Mouse (Mus musculus) intestine, postnatal 0 days (tissue): ENCODE results near the gene Gm20532. TPM values are rescaled to one million over a fixed set of nuclear protein-coding genes. Genes with fewer than 3 reads are reported as not detected.

Source experiments
- ATAC-seq: fragments of 200-750 bp; cut with Nextera tagmentation; 2 replicates; pipeline ENCODE4 v1.8.0; 2017; ENCODE audit warnings: mild to moderate bottlenecking, moderate TSS enrichment, moderate library complexity
- H3K27ac ChIP-seq: fragments of 300-500 bp; sonication (generic); 2 replicates; pipeline ENCODE4 v1.5.1; 2014; ENCODE audit warnings: mild to moderate bottlenecking, low read depth, low read length, moderate library complexity
- H3K27me3 ChIP-seq: fragments of 300-500 bp; sonication (generic); replicated peaks from 2 replicates; pipeline ENCODE4 v1.6.1; 2014; ENCODE audit warnings: low read length, mixed read lengths; ENCODE audit not compliant: control insufficient read depth, insufficient read depth
- H3K36me3 ChIP-seq: fragments of 300-500 bp; sonication (generic); 2 replicates; pipeline ENCODE4 v1.6.1; 2014; ENCODE audit warnings: mild to moderate bottlenecking, moderate library complexity; ENCODE audit not compliant: control insufficient read depth, insufficient read depth
- H3K4me1 ChIP-seq: fragments of 300-500 bp; sonication (generic); replicated peaks from 2 replicates; pipeline ENCODE4 v1.6.1; 2014; ENCODE audit warnings: antibody characterized with exemption, low read length, mixed read lengths; ENCODE audit not compliant: control insufficient read depth, insufficient read depth
- H3K4me2 ChIP-seq: fragments of 300-500 bp; sonication (generic); replicated peaks from 2 replicates; pipeline ENCODE4 v1.6.1; 2014; ENCODE audit warnings: low read depth, mild to moderate bottlenecking, moderate library complexity
- H3K4me3 ChIP-seq: fragments of 300-500 bp; sonication (generic); 2 replicates; pipeline ENCODE4 v1.5.1; 2014; ENCODE audit warnings: low read depth, low read length
- H3K9ac ChIP-seq: fragments of 300-500 bp; sonication (generic); 2 replicates; pipeline ENCODE4 v1.6.1; 2014; ENCODE audit warnings: mild to moderate bottlenecking, low read depth, low read length
- H3K9me3 ChIP-seq: fragments of 300-500 bp; sonication (generic); 2 replicates; pipeline ENCODE4 v1.6.1; 2016; ENCODE audit warnings: mixed run types; ENCODE audit not compliant: control insufficient read depth
- CTCF ChIP-seq: sonication (generic); IDR thresholded peaks from 2 replicates; pipeline ENCODE4 v1.5.1; 2016; ENCODE audit warnings: low read depth, mild to moderate bottlenecking, control low read depth, antibody characterized with exemption, moderate library complexity
- WGBS: fragments of 180-500 bp; shearing (Covaris S2); extraction: QIAGEN DNeasy Blood & Tissue Kit; methylation state at CpG from one replicate; pipeline ENCODE4 v1.1.7; 2014; 5-methylcytosine and 5-hydroxymethylcytosine counted together
- polyA plus RNA-seq: library from polyadenylated mRNA; unstranded; fragments of >200 nt; fragmentation: Nextera tagmentation; extraction: Ambion mirVana; gene quantifications from 2 replicates; pipeline ENCODE4 v1.2.1, GENCODE M21; 2015

The Gm20532 gene
- polyA plus RNA-seq, 1 experiment from 2014 or later = not detected

DNA sequence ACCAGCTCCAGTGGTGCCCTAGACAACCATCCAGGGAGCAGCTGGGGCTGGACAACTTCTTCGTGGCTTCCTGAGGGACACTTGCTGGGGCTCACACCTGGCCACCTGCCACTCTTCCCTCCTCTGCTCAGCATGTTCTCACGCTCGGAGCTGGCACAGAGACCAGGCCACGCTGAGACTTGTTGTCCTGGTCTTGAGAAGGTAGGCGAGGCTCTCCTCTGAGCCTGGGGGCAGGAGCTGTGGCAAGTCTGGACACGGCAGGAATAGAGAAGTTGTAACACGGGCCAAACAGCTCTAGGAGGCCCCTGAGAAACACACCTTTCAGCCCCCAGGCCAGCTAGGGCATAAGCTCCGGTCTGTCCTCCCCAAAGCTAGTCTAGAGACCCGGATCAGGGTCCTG is 32.5 kb upstream of the Gm20532 start:
- H3K36me3 ChIP-seq = no peaks in the 10 kb centered on the region
- no peak for ATAC-seq
- no peak for TF ChIP-seq CTCF
- peaks cover 25% of the 10 kb centered on the region; the same call in 1 of the 2 replicates for H3K27me3 ChIP-seq
- H3K4me3 ChIP-seq = no peak overlapping the region
- H3K4me1 ChIP-seq = no peaks in the 10 kb centered on the region
- H3K9me3 ChIP-seq = no peaks in the 10 kb centered on the region
- no peak overlapping the region for H3K4me2 ChIP-seq
- H3K9ac ChIP-seq = no peak overlapping the region
- WGBS = 78% methylated on average over 9 of the region's 9 CpGs
- H3K27ac ChIP-seq = no peak overlapping the region

DNA sequence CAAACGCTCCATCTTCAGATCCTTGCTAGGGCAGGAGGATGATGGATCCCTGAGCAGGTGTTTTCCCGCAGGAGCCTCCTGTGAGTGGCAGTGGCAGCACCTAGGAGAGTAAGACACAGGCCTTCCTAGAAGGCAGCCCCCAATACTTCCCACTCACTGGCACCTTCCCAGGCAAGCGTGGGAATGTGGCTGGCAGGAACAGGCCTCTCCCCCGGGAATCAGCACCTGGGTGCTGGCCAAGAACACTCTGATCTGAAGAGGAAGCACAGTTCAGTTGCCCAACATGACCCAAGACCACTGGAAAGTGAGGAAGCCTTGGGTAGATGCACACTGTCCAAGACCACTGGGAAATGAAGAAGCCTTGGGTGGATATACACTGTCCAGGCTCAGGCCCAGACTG is 31.4 kb upstream of the Gm20532 start:
- Histone ChIP-seq H3K4me3 (no peak overlapping the region), H3K27me3 (peaks cover 29% of the 10 kb centered on the region; the same call in 1 of the 2 replicates), H3K9me3 (no peaks in the 10 kb centered on the region), H3K27ac (no peak overlapping the region), H3K9ac (no peak overlapping the region), H3K4me1 (no peaks in the 10 kb centered on the region), H3K4me2 (no peak overlapping the region), H3K36me3 (no peaks in the 10 kb centered on the region)
- no peak for ATAC-seq
- no peak for TF ChIP-seq CTCF
- 78% methylated on average over 4 of the region's 4 CpGs for WGBS

DNA sequence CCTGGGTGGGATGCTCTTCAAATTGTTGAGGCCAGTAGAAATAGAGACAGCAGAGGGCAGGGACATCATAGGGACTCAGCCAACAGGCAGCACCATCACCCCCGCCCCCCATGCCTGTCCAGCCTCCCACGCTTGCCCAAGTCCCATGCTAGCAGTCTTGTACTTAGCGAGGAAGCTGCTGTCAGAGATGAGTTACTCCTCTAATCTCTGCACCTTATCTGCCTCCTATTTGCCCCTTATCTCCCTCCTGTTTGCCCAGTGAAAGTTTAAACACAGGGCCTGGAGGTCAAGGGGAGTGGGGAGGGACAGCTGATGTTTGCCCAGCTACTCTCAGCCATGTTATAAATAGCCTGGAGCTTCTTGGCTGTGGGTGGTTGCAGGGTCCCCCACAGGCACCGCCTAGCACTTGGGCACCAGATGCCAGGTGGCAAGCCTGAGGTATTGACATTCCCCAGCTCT is 29.9 kb upstream of the Gm20532 start:
- Histone ChIP-seq H3K27me3 (peaks cover 26% of the 10 kb centered on the region; the same call in 1 of the 2 replicates), H3K4me2 (no peak overlapping the region), H3K27ac (no peak overlapping the region), H3K9ac (no peak overlapping the region), H3K9me3 (no peaks in the 10 kb centered on the region), H3K4me3 (no peak overlapping the region), H3K36me3 (no peaks in the 10 kb centered on the region), H3K4me1 (no peaks in the 10 kb centered on the region)
- ATAC-seq = no peak
- TF ChIP-seq CTCF = no peak
- WGBS = 20% methylated on average over 4 of the region's 4 CpGs

DNA sequence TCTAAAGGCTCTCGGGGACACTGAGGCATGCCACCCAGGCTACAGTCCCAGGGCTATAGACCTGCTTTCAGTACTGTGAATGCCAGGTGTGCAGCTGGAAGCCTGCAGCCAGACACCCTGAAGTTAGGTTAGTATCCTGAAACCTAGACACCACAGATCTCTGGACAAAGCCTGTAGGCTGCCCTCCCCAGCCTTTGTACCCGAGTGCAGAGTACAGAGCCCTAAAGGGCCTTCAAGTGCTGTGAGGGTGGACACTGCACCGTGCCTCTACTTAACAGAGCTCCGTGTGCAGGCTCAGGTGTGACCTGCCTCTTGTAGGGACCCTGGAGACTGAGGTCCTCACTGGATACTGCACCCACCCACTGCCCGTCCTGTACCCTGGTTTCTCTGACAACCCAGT is 25.9 kb upstream of the Gm20532 start:
- no peak overlapping the region for H3K9ac ChIP-seq
- H3K9me3 ChIP-seq = no peaks in the 10 kb centered on the region
- no peaks in the 10 kb centered on the region for H3K36me3 ChIP-seq
- no peak overlapping the region for H3K4me2 ChIP-seq
- H3K4me3 ChIP-seq = no peak overlapping the region
- peaks cover 12% of the 10 kb centered on the region; the same call in 1 of the 2 replicates for H3K27me3 ChIP-seq
- H3K4me1 ChIP-seq = no peaks in the 10 kb centered on the region
- no peak overlapping the region for H3K27ac ChIP-seq
- no peak; the same call in 1 of the 2 replicates for ATAC-seq
- WGBS = 73% methylated on average over 5 of the region's 5 CpGs
- no peak for TF ChIP-seq CTCF

DNA sequence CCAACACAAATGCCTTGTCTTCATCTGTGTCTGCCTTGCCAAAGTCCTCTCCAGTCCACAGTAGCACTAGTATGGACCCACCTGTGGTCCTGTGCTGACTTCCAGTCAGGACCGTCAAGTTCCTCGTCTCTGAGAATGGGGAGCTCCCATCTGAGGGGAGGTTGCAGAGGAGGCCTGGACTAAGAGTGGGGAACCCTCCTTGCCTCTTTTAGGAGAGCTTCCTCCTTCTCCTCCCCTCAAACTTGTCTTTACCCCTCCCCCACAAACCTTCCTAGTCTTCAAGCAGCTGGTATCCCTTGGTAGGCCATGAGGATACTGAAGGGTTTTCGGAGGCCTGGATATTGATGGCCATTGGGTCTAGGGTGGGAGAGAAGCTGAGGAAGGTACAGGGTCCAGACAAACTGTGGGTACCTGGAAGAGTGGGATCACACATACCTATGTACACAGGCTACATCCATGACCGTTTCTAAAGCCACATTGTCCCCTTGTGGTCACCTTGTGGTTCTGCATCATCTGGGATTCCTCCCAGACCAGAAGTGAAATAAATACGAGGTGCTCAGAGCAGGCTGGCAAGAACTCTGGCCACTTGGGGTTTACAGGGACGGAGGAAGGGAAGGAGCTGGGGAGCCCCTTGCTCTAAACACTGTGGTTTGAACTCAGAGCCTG is 25.0 kb upstream of the Gm20532 start:
- TF ChIP-seq CTCF = peak; percentile 99
- Histone ChIP-seq H3K9me3 (no peaks in the 10 kb centered on the region), H3K4me3 (no peak overlapping the region), H3K27ac (no peak overlapping the region), H3K4me2 (no peak overlapping the region), H3K9ac (no peak overlapping the region), H3K36me3 (no peaks in the 10 kb centered on the region), H3K27me3 (peaks cover 12% of the 10 kb centered on the region; the same call in 1 of the 2 replicates), H3K4me1 (no peaks in the 10 kb centered on the region)
- ATAC-seq = peak; percentile 64
- 45% methylated on average over 6 of the region's 6 CpGs for WGBS

DNA sequence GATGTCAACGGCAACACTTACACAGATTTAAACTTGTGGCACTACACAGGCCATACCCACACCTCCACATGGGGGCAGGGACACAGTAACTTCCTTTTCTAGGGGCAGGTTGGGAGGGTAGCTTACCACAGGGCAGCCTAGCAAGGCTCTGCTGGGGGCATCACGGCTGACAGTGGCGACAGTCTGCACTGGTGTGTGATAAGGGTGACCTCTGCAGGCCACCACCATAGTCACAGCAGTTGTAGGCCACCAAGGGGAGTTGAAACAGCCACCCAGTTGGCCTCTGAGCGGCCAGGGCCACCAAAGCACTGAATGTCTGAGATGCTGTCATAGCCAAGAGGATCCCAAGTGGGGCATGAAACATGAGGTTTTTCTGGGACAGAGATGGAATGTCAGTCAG is 20.2 kb upstream of the Gm20532 start:
- TF ChIP-seq CTCF = peak; percentile 83
- no peak; the same call in 1 of the 2 replicates for ATAC-seq
- Histone ChIP-seq H3K27me3 (no peaks in the 10 kb centered on the region), H3K27ac (no peak overlapping the region), H3K9ac (no peak overlapping the region), H3K4me1 (no peaks in the 10 kb centered on the region), H3K4me2 (no peak overlapping the region), H3K4me3 (no peak overlapping the region), H3K9me3 (no peaks in the 10 kb centered on the region), H3K36me3 (no peaks in the 10 kb centered on the region)
- WGBS = 13% methylated on average over 4 of the region's 4 CpGs
